Mouse (Mus musculus) kidney, postnatal 4 days (tissue): ENCODE data around the gene Stx19.

Experiments used
- DNase-seq, 2 experiments: peaks; one replicate each; pipeline ENCODE4 v3.0.0; 2021; ENCODE audit warnings: mixed read lengths in 2 of 2

Stx19 gene

DNA sequence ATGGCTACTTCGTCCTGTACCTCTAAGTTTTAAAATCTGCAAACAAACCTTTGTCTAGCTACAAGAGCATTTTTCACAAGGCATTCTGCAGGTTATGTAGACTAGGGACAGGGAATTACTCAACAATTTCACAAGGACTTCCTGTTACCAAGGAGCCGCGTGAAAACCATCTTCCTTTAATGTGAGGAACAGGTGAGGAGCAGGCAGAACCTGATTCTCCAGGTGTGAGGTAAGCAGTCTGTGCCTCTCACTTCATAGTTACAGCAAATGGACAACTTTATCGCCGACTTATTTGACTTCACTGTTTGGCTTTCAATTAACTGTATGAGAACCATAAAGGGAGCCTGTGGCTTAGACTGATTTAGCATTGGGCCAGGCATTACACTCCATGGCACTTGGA, at the start of gene Stx19:
TSS of gene Stx19 (plus strand) at position 186 of the 400 bp plus-strand sequence.
- DNase-seq: no peak

DNA sequence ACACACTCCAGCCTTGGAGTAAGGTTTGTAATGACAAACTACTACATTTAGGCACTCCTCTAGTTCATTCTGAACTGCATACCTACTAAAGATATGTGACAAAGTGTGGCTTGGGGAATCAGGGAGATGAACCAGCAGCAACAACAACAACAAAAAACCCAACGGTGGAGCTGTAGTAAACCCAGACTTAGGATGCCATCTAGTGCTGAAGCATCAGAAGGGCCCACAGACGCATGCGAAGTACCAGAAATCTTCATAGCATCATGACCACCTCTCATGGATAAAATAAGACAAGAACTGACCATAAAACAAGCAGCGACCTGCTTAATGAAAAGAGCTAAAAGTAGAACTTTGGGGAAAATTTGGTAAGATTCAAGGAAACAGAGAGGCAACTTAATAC, 41.0 kb upstream of the Stx19 start:
- no peak for DNase-seq

DNA sequence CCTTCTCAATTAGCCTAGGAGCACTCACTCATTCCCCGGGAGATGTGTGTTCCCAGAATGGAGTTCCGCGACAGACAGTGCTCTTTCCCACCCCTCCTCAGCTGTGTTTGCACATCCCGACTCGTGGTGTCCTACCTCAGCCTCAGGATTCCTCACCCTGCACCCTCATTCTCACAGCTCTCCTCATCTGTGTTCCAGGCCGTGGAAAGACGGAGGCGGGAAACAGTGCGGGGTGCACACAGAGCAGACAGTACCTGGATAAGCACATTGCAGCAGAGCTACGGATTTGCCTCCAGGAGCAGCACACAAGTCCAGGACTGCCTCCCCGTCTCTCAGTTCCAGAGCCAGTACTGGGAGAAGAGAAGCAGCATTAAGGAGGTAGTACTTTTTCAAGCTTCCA, 38.4 kb upstream of the Stx19 start:
- no peak for DNase-seq

DNA sequence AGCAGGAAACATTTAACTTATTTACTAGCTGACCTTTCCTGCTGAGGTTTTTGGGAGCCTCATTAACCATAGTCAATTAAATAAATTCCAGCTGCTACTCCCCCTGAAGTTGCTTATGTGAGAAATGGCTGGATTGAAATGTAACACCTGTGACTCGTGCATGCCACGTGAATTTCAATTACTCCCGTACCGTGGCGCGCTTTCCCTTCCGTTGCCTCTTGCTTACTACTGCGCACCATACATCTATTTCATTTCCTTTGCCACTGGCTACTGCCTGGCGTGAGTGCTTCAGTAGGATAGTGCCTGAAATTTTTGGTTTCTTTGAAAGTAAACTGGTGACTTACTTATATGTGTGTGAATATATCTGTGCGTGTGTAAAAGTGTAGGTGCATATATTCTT, 36.2 kb upstream of the Stx19 start:
- peak; percentile 14 to 35 for DNase-seq

DNA sequence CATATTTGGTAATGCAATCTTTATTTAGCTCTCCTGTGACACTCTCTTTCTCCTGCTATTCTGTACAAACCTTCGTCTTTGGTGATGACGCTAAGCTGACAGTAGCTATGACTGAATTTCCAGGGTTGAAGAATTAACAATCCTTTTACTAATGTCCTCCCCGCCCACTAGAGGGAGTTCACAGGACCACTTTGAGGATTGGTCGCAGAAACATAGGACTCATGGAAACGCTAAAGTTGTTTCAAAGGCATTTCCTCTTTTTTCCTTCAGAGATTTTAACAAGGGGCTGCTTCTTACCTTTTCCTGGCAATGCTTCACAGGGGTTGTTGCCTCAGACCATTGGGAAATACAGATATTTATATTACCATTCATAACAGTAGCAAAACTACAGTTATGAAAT, 32.2 kb upstream of the Stx19 start:
- peak in 1 of 2 experiments; percentile 5 for DNase-seq

DNA sequence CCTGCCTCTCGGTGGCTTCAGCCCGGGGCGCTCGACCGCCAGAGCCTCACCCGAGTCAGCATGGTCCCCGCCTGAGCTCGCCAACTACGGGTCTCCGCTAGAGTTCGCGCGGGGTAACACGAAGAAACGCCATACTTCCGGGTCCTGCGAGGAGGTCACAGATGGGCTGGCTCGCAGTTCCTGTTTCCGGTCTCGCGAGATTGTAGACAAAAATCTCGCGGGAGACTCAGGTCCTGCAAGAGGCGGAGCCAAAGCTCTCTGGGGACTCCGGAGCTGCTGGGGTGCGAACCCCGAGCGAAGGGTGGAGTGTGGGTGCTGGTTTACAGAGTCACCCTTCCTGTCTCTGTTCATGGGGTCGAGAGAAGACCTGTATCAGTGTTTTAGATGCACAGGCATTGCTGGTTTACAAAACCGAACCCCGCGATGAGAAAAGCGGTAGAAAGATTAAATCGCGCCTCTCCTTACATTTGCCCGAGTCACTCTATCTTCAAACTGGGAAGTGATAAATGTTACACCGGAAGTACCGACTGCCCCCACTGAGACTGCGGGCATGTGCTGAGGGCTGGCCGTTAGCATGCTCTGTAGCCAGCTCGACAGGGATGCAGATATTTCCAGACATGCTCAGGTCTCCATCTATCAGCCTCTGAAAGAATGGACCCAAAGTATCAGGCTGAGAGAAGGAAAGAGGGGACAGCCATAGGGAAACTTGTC, 27.7 kb upstream of the Stx19 start, which contains the start of gene Nsun3:
TSS of gene Nsun3 (minus strand) at position 198 of the 711 bp plus-strand sequence.
- peak; percentile 89 to 95 for DNase-seq

DNA sequence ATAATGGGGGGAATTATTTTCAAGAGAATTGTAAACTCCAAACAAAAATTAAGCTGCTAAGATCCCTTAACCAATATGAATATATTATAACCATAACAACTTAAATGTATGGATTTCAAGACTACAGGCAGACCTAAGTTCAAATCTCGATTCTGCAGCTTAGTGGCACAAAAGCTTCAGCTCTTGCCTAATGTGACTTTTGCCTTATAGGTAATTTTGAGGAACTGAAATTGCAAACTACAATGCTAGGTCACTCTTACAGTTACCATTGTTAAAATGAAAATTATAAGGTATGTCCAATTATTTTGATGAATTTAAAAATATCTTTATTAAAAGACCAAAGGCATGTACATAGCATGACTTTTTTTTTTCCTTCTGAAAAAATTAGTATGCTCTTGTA, 17.9 kb upstream of the Stx19 start:
- no peak for DNase-seq

DNA sequence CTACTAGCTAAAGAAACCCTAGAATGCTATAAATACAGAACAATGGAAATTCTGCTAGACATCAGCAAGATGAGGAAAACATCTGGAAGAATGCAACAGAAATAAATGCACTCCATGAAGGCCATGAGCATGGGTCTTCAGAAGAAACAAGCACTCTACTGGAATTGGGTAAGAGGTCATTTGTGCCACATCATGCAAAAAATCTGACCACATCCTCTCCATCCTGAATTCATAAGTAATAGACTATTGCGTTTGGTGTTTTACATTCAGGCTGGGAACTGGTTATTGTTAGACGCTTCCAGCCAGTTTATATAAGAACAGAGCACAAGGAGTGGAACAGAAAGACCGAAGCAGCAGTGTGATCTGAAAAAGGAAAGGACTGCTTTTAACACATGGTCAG, 15.7 kb upstream of the Stx19 start:
- no peak for DNase-seq

DNA sequence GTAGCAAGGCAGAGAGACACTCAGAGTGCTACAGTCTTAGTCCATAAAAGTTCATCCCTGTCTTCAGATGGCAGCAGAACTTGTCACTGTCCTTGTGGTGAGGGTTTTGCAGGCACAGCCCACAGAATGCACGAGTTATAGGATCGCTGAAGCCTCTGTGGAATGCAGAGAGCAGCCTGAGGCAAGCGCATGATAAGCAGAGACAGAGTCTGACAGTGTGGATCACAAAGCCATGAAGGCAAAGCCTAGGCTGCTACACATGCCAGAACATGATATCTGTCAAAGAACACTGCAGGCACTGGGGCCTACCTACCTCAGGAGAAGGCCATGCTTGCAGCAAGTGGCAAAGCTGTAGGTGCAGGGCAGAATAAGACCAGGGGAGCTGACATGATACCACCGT, 15.1 kb upstream of the Stx19 start:
- no peak for DNase-seq

DNA sequence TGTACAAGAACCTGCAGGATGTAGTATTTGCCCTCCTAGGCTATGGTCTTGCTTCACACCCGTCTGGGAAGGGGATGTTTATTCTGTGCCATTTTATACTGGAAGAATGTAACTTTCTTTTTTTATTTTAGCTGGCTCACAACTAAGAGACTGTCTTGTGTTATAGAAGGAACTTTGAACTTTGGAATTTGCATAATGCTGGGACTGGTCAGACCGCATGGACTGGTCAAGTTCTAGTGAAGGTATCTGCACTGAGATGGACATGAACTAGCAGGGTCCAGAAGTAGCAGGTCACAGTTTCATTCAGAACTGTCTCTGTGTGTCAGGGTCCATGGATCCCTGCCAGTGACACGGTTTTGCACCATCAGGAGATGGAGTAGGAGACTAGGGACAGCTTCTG, 14.6 kb upstream of the Stx19 start:
- DNase-seq: no peak

DNA sequence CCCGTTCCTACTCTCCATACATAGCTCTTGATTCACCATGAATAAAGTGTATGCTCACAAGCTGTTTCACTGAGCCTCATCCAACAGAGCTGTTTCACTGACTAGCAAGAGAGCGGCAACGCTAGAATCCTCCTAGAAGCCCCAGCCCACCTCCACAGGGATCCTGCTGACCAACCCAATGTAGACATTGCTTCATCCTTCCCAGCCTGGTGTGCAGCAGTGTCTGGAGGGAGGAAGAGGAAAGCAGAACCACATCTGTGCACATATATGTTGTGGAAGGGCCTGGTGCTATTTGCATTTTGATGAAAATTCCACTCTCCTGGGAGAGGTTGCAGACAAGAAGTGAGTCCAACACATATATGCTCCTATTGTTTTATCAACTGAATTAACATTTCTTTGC, 9.9 kb upstream of the Stx19 start:
- no peak for DNase-seq

DNA sequence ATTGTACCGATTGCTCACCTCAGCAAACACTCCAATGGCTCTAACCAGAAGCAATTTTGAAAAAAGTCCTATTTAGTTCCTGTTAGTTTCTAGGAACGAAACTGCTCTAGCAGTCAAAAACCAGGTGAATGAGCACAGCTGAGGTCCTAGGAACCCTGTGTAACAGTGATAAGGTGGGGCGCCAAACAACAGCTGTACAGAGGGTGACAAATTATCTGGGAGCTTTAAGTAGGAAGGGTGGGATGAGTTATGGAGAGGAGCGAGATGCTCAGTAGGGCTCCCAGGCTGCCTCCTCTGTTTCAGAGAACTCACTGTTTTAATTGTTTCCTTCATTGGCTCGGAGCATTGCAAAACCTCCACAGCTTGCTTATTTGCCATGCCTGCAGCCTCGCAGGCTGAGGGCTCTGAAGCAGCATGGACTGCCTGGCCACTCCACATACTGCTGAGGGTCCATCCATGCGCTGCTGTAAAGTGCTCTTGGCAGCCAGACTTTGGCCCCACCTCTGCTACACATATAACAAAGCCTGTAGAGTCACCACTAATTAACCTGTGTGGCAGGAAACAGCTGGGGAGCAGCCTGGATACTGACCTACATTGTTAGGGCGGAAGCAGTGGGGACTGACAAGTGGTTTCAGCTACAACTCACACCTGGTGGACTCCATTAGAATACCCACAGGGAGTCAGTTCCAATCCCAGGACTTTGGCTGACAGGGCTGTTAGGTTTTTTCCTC, 7.1 kb upstream of the Stx19 start:
- peak; percentile 9 to 39 for DNase-seq

DNA sequence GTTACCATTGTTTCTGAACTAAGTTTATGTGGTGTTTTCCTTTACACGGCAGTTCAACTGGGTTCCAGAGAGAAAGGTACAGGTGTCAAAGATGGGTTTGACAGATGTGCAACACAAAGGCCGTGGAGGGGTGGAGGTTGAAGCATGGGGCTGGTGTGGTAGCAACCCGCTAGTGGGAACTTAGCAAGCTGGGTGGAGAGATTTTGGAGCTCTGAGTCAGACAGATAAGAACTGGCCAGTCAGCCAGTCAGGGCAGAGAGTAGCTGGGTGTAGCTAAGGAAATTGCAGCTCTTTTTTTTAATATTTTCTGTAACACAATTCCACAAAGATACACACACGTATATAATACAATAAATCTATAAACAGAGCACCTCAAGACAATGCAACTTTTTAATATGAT, 3.6 kb upstream of the Stx19 start:
- no peak for DNase-seq

DNA sequence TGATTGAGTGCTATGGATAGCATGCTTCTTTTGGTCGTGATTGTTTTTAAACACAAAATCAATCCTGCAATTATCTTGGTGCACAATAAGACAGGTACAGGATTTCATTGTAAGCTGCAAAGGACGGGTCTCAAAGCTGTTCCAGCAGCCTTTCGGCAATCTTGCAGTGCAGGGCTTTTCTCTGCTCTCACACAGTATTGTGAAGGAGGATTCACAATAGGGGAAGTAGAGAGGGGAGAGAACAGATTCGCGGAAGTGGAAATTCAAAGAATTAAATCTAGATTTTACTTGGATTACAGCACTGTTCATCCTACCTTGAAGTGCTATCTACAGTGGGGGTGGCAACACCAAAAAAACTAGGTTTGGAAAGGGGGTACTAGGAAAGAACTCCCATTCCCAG, 686 bp upstream of the Stx19 start:
- no peak for DNase-seq

DNA sequence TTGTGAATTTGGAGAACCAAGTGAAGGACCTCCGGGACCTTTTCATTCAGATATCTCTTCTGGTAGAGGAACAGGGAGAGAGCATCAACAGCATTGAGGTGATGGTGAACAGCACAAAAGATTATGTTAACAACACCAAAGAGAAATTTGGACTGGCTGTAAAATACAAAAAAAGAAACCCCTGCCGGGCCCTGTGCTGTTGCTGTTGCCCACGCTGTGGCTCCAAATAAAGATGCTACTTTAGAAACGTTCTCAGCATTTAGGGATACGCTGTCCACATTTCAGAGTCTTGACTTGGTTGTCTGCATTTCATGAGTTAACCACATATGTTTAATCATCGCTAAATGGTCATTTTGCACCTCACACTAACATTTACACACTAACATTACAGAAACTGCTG, 8.0 kb downstream of the Stx19 start:
- DNase-seq: no peak

DNA sequence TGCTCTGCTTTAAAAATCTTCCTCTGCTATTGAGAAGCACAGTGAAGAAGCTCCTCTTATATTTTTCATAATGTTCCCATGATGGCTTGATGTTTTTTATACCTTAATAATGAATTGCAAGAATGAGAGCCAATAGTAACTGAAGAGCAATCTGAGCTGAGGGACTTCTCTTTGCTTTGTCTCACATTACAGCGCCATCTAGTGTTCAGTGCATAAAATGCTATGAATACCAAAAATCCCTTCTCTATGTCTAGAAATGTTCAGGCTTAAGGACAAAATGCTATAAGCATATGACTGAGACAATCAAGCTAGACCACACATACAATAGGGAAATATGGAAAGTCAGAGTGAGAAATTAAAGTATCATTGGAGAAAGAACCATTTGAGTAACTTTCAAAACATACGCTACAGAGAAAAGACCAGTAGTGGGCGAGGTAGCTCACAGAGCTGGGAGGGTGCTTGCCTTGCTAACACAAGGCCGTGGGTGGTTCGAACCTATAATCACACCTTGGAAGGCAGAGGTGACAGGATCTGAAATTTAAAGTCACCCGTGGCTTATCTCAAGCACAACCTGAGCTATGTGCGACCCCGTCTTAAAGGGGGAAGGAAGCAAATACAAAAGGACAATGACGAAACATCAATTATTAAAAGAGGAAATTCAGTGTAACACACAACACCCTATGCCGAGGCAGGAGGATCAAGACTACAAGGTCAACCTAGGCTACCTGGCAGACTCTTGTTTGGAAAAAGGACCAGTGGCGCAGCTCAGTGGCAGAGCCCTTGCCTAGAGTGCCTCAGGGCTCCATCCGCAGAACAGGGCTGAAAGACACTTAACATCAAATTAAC, 11.9 kb downstream of the Stx19 start:
- DNase-seq: no peak

DNA sequence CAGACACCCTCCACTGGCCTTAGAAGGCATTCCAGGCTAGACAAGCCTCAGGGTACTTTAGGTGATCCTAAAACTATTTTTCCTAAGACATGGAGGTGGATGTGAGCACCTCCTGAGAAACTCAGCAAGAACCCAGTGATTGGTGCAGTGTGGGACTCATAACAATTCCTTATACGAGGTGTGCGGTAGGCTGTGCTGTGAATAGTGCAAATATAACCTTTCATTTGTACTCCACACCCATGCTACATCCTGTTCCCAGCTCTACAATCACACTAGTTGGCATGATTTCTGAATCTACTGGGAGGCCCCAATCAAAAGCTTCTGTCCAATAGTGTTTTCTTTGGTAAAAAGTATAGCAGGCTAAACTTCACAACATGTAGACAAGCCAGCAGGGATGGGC, 17.6 kb downstream of the Stx19 start:
- DNase-seq: no peak

DNA sequence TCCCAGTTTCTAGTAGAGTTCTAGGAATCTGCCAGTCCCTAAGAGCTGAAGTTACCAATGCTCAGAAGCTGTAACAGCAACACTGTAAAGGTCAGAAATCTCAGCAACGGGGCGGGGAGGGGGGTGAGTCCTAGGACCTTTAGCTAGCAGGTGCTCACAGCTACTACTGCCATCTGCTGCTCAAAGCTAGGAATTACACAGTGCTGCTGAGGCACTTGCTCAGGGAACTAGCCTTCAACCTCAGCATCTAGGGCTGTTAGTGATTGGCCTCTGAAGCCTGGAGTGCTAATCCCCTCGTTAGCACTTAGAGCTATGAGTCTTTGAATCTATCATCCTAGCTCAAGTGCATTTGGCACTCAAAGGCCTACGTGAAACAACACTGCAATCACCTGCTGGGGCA, 18.0 kb downstream of the Stx19 start:
- DNase-seq: peak; percentile 62 to 76

DNA sequence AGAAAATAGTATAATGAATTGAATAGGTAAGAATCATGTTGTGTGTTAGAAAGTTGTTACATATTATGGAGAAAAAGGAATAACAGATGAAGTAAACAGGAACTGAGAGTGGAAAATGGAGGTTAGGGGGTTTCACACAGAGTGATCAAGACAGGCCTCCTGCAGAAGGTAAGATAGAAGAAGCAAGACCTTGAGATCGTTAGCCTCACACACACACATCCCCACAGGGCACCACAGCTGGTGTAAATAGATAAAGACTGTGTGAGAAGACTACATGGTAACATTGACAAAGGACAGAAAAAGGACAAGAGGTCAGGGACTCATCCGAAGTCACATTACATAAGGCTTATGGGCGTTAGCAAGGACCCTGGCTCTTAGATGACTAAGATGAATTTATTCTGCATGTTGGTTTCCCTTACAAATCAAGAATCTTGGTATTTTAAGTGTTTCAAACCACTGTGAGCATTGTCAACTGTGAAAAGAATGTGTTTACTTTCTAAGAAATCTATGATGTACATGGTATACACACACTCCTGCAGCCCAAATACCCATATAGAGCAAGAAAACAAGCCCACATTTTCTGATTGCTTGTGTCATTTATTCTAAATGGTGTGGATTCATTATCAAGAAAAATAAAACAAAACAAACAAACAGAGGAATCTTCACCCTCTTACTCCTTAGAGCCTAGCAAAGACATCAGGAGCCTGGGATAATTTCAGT, 19.7 kb downstream of the Stx19 start:
- DNase-seq: no peak

DNA sequence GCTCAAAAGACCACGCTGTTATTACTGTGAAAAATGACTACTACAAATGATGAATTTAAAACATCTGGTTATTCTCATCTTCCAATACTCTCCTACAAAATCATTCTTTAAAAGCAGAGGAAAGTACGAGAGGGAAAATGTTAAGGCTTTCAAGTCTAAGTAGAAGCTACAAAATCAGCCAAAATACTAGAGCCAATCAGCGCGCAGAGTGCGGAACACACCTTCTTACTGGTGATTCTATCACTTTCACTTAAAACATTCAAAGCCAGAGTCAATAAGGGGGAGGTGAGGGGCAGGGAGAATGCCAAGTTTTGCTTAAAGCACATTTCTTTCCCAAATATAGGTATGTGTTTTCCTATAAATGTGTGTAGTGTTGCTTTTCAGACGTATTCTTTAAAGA, 30.9 kb downstream of the Stx19 start:
- DNase-seq: no peak

DNA sequence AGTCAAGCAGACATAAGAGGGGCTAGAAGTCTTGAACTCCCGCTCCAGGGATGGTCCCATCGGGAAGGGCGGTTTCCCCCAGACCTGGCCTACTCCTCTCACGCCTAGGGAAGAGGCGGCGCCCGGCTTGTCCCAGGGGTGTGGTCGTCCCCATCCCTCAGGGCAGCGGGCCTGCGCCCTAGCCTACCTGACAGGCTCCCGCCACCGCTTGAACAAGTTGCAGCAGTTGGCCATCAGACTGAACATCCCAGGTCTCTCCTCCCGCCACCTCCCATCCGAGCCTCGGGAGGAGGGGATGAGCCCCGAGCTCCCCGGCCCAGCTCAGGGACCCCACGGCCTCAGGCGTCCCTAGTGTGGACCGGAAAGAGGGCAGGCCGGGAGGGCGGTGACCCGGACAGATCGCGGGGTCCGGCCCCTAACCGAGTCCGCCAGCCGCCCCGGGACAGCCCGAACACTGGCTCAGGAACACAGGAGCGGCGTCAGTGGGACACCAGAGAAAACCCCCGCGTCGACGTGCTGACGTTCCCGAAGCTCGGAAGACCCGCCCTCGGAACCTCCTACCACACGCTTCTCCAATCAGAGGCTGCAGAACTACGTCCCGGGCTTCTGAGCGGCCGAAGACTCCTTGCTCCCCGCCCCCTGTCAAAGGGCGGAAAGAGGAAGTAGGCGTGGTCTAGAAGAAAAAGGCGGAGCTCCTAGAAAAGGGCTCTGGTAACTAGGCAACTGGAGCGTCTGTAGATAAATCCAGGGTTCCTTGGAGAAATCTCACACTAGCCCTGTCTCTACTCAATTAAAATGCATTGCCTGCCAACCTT, 32.2 kb downstream of the Stx19 start, which contains the start of gene Arl13b:
TSS of gene Arl13b (minus strand) at position 543 of the 815 bp plus-strand sequence.
- DNase-seq: peak; percentile 90 to 95
